ENCODE assay signal across 8 mouse cellular contexts in genomic region chr3:101280348-101281311, GRCm38 (mm10). TPM values are rescaled to one million over a fixed set of nuclear protein-coding genes. Genes with fewer than 3 reads are reported as not detected.
DNase-seq lines count a peak whose midpoint lies in the region; ATAC-seq and TF ChIP-seq lines count a peak whose summit lies in the region.

No protein-coding gene starts in this region.

- no peak for TF ChIP-seq EP300 in liver, postnatal 0 days (IDR thresholded peaks at IDR 0.05; ENCODE audit: low read depth)

- no peak overlapping the region for H3K9ac ChIP-seq in hindbrain, embryonic 14.5 days
- H3K9ac ChIP-seq in lung, embryonic 16.5 days (ENCODE audit: low read length): no peak overlapping the region
- no peak overlapping the region for H3K9ac ChIP-seq in liver, postnatal 0 days (replicated peaks)

- no peaks in the 10 kb centered on the region for H3K36me3 ChIP-seq in kidney, adult 2 months (ENCODE audit: control insufficient read depth, insufficient read depth, low read length)
- H3K36me3 ChIP-seq in hindbrain, embryonic 14.5 days (replicated peaks; ENCODE audit: control insufficient read depth, insufficient read depth): no peaks in the 10 kb centered on the region
- no peaks in the 10 kb centered on the region for H3K36me3 ChIP-seq in lung, embryonic 16.5 days (ENCODE audit: control insufficient read depth, insufficient read depth, low read length)
- no peaks in the 10 kb centered on the region for H3K36me3 ChIP-seq in liver, postnatal 0 days (replicated peaks; ENCODE audit: insufficient read depth, low read length)

- no peaks in the 10 kb centered on the region for H3K4me1 ChIP-seq in kidney, adult 2 months (ENCODE audit: control insufficient read depth, insufficient read depth, low read length)
- H3K4me1 ChIP-seq in hindbrain, embryonic 14.5 days (replicated peaks; ENCODE audit: control insufficient read depth, insufficient read depth, low read length): no peaks in the 10 kb centered on the region
- peaks cover 19% of the 10 kb centered on the region for H3K4me1 ChIP-seq in lung, embryonic 16.5 days (replicated peaks; ENCODE audit: control insufficient read depth, insufficient read depth, low read length)
- no peaks in the 10 kb centered on the region for H3K4me1 ChIP-seq in liver, postnatal 0 days (ENCODE audit: insufficient read depth)
- H3K4me1 ChIP-seq in cerebellum, adult 2 months (ENCODE audit: control insufficient read depth, insufficient read depth, low read length): peaks cover 4% of the 10 kb centered on the region; the same call in 1 of the 2 replicates

- TF ChIP-seq POLR2A in kidney, adult 2 months (IDR thresholded peaks at IDR 0.05; ENCODE audit: low read depth, low read length): no peak
- TF ChIP-seq POLR2A in cerebellum, adult 2 months (IDR thresholded peaks at IDR 0.05; ENCODE audit: borderline replicate concordance, insufficient read depth, low read length): no peak

- no peaks in the 10 kb centered on the region for H3K27me3 ChIP-seq in kidney, adult 2 months (replicated peaks; ENCODE audit: control insufficient read depth, insufficient read depth, low read length)
- no peaks in the 10 kb centered on the region for H3K27me3 ChIP-seq in hindbrain, embryonic 14.5 days (ENCODE audit: control insufficient read depth, insufficient read depth, low read length)
- H3K27me3 ChIP-seq in lung, embryonic 16.5 days (ENCODE audit: control insufficient read depth, insufficient read depth, low read depth, low read length): no peaks in the 10 kb centered on the region
- no peaks in the 10 kb centered on the region for H3K27me3 ChIP-seq in liver, postnatal 0 days (ENCODE audit: insufficient read depth, low read length)
- H3K27me3 ChIP-seq in cerebellum, adult 2 months (ENCODE audit: control insufficient read depth, insufficient read depth, low read length): no peaks in the 10 kb centered on the region

- WGBS in kidney, adult 2 months: 57% methylated on average over 15 of the region's 15 CpGs
- 53% methylated on average over 15 of the region's 15 CpGs for WGBS in hindbrain, embryonic 14.5 days
- WGBS in lung, embryonic 16.5 days: 37% methylated on average over 15 of the region's 15 CpGs
- WGBS in liver, postnatal 0 days (ENCODE audit: insufficient replicate concordance): 36% methylated on average over 15 of the region's 15 CpGs
- WGBS in cerebellum, adult 2 months: 40% methylated on average over 15 of the region's 15 CpGs

- H3K27ac ChIP-seq in kidney, adult 2 months (ENCODE audit: insufficient read depth, low read depth, low read length): no peak overlapping the region
- no peak overlapping the region for H3K27ac ChIP-seq in hindbrain, embryonic 14.5 days
- peak overlapping the region; percentile 75 for H3K27ac ChIP-seq in lung, embryonic 16.5 days (ENCODE audit: low read length)
- no peak overlapping the region for H3K27ac ChIP-seq in liver, postnatal 0 days (ENCODE audit: low read depth)
- no peak overlapping the region for H3K27ac ChIP-seq in cerebellum, adult 2 months (ENCODE audit: insufficient read depth, low read length)

- no peak for TF ChIP-seq CTCF in kidney, adult 2 months (conservative IDR thresholded peaks at IDR 0.05; ENCODE audit: insufficient read depth, insufficient read length, low read depth, low read length)
- no peak for TF ChIP-seq CTCF in liver, postnatal 0 days (IDR thresholded peaks at IDR 0.05; ENCODE audit: low read depth)
- TF ChIP-seq CTCF in cerebellum, adult 2 months (IDR thresholded peaks at IDR 0.05; ENCODE audit: borderline replicate concordance, insufficient read depth, low read depth, low read length): no peak

- DNase-seq in kidney, adult 2 months: peak; percentile 14
- no peak for DNase-seq in kidney, adult 8-10 months
- peak; percentile 71 for DNase-seq in gastrocnemius, adult 18-20 months (ENCODE audit: low spot score)
- DNase-seq in hindbrain, embryonic 14.5 days (ENCODE audit: low spot score): no peak
- peak; percentile 80 for DNase-seq in thymus, postnatal 14 days
- no peak for DNase-seq in liver, postnatal 0 days
- no peak for DNase-seq in cerebellum, adult 2 months

- ATAC-seq in hindbrain, embryonic 14.5 days (ENCODE audit: low FRiP score): 0 out of 2 replicates have a peak, but pooled peaks have one; percentile 18
- ATAC-seq in lung, embryonic 16.5 days (ENCODE audit: low read depth): peak; percentile 92
- ATAC-seq in liver, postnatal 0 days: no peak

- no peaks in the 10 kb centered on the region for H3K9me3 ChIP-seq in hindbrain, embryonic 14.5 days (ENCODE audit: control insufficient read depth, low read length)
- H3K9me3 ChIP-seq in lung, embryonic 16.5 days (ENCODE audit: control insufficient read depth, low read length): no peaks in the 10 kb centered on the region
- H3K9me3 ChIP-seq in liver, postnatal 0 days (ENCODE audit: low read length): no peaks in the 10 kb centered on the region

- H3K4me3 ChIP-seq in kidney, adult 2 months (ENCODE audit: insufficient read depth, low read depth, low read length): no peak overlapping the region
- H3K4me3 ChIP-seq in hindbrain, embryonic 14.5 days (replicated peaks; ENCODE audit: low read length): no peak overlapping the region
- H3K4me3 ChIP-seq in lung, embryonic 16.5 days (ENCODE audit: low read length): no peak overlapping the region
- no peak overlapping the region for H3K4me3 ChIP-seq in liver, postnatal 0 days (ENCODE audit: low read depth, low read length)
- H3K4me3 ChIP-seq in cerebellum, adult 2 months (replicated peaks; ENCODE audit: insufficient read depth, low read depth, low read length): no peak overlapping the region

- no peak overlapping the region for H3K4me2 ChIP-seq in hindbrain, embryonic 14.5 days (replicated peaks)
- H3K4me2 ChIP-seq in lung, embryonic 16.5 days (ENCODE audit: low read depth, low read length): peak overlapping the region; percentile 13; the same call in 1 of the 2 replicates
- H3K4me2 ChIP-seq in liver, postnatal 0 days (ENCODE audit: low read depth, low read length): no peak overlapping the region

RNA-seq across cellular contexts. Expression of gene Cd2, which starts 7.1 kb away (rescaled TPM):
- 0.57 and 3.8 TPM in 2 replicates for polyA plus RNA-seq in kidney, adult 2 months (2012; rRNA removed)
- total RNA-seq in gastrocnemius, adult 18-20 months (2021): not detected
- not detected in 2 replicates for polyA plus RNA-seq in hindbrain, embryonic 14.5 days (2014; fragmentation: Nextera tagmentation; extraction: Ambion mirVana)
- 0.57 and 0.85 TPM in 2 replicates for polyA plus RNA-seq in lung, embryonic 16.5 days (2015; fragmentation: Nextera tagmentation; extraction: Ambion mirVana)
- 1.8 and 2.5 TPM in 2 replicates for polyA plus RNA-seq in liver, postnatal 0 days (2015; fragmentation: Nextera tagmentation; extraction: Ambion mirVana)
- polyA plus RNA-seq in cerebellum, adult 2 months (2012; rRNA removed): 0.08 and 0.13 TPM in 2 replicates

Comparison
In these comparisons a context has a peak if more than half of its experiments do, and no peak if none do; other contexts are left out.
1. DNase-seq: peak in kidney, adult 2 months (single experiment), gastrocnemius, adult 18-20 months (single experiment) and thymus, postnatal 14 days (single experiment); none in kidney, adult 8-10 months (0 of 2), hindbrain, embryonic 14.5 days (single experiment), liver, postnatal 0 days (single experiment) and cerebellum, adult 2 months (0 of 2).